Mouse (Mus musculus): Measurements from ENCODE around the gene Atg10. TPM values are rescaled to one million over a fixed set of nuclear protein-coding genes. Genes with fewer than 3 reads are reported as not detected.

The Atg10 gene
- polyA plus RNA-seq, 1 experiment from 2014 or later, result 13.0 TPM

DNA sequence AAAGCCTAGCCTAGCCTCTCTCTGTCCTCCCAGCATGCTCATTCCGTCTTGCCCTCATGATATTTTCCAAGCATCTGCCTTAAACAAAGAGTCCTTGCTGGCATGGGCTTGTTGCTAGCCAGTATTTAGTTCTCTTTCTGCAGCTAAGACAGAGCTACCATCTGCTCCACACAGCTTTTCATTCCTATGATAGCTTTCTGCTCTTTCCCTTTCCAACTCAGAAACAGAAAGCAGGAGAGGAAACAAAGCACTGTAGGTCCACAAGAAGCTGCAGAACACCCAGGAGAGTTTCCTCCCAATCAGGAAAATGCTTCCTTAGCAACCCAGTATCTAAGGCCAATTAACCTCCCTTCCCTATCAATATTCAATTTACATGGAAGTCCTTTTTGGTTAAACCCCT is 95.2 kb downstream of the Atg10 start:
- H3K4me3 ChIP-seq (ENCODE audit: low read depth, low read length), result no peak overlapping the region
- H3K4me1 ChIP-seq (replicated peaks; ENCODE audit: control insufficient read depth, insufficient read depth, low read length), result 0 out of 2 replicates have a peak, but pooled peaks cover 3% of the 10 kb centered on the region
- H3K36me3 ChIP-seq (ENCODE audit: control insufficient read depth, insufficient read depth, low read length), result no peaks in the 10 kb centered on the region
- no peak overlapping the region for H3K9ac ChIP-seq (ENCODE audit: low read length)
- H3K27me3 ChIP-seq (ENCODE audit: control insufficient read depth, insufficient read depth, low read length), result no peaks in the 10 kb centered on the region
- no peak overlapping the region for H3K27ac ChIP-seq (ENCODE audit: low read depth, low read length)
- DNase-seq (ENCODE audit: low spot score) (no peak), ATAC-seq (replicated peaks; ENCODE audit: low FRiP score) (0 out of 2 replicates have a peak, but pooled peaks have one; percentile 27)
- no peaks in the 10 kb centered on the region for H3K9me3 ChIP-seq (ENCODE audit: control insufficient read depth, low read length)
- H3K4me2 ChIP-seq (ENCODE audit: low read depth, low read length, severe bottlenecking), result no peak overlapping the region
- WGBS, result 66% methylated on average over 1 of the region's 1 CpGs

DNA sequence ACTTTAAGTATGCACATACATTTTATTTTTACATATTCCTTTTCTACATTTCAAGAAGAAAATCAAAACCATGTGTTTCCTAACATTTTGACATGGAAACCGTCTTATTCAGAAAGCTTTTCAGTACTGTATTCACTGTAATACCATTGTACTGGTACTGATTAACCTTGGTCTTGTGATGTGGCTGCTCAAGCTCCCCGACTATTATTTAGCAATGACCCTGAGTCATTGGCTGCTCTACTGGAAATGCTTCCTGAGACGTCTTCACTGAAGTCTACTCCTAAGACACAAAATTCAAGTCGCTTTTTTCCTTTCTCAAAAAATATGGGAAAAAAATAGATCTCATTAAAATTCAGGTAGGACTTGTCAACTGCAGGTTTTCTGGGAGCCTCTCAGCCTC is 105.6 kb downstream of the Atg10 start:
- Histone ChIP-seq H3K27me3 (ENCODE audit: control insufficient read depth, insufficient read depth, low read length) (no peaks in the 10 kb centered on the region), H3K36me3 (ENCODE audit: control insufficient read depth, insufficient read depth, low read length) (no peaks in the 10 kb centered on the region), H3K4me3 (ENCODE audit: low read depth, low read length) (no peak overlapping the region), H3K9me3 (ENCODE audit: control insufficient read depth, low read length) (no peaks in the 10 kb centered on the region), H3K4me2 (ENCODE audit: low read depth, low read length, severe bottlenecking) (no peak overlapping the region), H3K27ac (ENCODE audit: low read depth, low read length) (no peak overlapping the region), H3K4me1 (replicated peaks; ENCODE audit: control insufficient read depth, insufficient read depth, low read length) (no peaks in the 10 kb centered on the region), H3K9ac (ENCODE audit: low read length) (no peak overlapping the region)
- no peak for ATAC-seq (replicated peaks; ENCODE audit: low FRiP score)
- 87% methylated on average over 4 of the region's 4 CpGs for WGBS
- no peak for DNase-seq (ENCODE audit: low spot score)

DNA sequence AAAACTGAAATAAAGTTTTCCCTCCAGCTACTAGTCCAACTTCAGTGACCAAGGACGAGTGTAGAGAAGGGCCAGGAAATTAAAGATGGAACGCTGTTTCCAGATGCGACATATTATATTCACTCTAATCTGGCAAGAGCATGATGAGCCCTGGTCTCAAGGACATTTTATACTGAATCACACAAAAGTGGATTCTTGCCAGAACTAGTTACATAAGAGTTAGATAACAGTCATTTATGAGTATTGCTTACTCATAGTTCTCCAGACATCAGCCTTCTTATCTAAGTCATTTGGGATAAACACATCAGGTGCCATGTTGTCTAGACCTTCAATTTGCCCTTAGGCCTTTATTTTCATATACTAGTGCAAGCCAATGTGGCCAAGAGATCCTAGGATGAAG is 108.9 kb downstream of the Atg10 start:
- DNase-seq (ENCODE audit: low spot score), result no peak
- H3K27ac ChIP-seq (ENCODE audit: low read depth, low read length), result no peak overlapping the region
- H3K27me3 ChIP-seq (ENCODE audit: control insufficient read depth, insufficient read depth, low read length), result no peaks in the 10 kb centered on the region
- H3K36me3 ChIP-seq (ENCODE audit: control insufficient read depth, insufficient read depth, low read length), result no peaks in the 10 kb centered on the region
- no peak overlapping the region for H3K9ac ChIP-seq (ENCODE audit: low read length)
- no peaks in the 10 kb centered on the region for H3K9me3 ChIP-seq (ENCODE audit: control insufficient read depth, low read length)
- 93% methylated on average over 3 of the region's 3 CpGs for WGBS
- no peak for ATAC-seq (replicated peaks; ENCODE audit: low FRiP score)
- no peak overlapping the region for H3K4me3 ChIP-seq (ENCODE audit: low read depth, low read length)
- no peaks in the 10 kb centered on the region for H3K4me1 ChIP-seq (replicated peaks; ENCODE audit: control insufficient read depth, insufficient read depth, low read length)
- H3K4me2 ChIP-seq (ENCODE audit: low read depth, low read length, severe bottlenecking), result no peak overlapping the region

DNA sequence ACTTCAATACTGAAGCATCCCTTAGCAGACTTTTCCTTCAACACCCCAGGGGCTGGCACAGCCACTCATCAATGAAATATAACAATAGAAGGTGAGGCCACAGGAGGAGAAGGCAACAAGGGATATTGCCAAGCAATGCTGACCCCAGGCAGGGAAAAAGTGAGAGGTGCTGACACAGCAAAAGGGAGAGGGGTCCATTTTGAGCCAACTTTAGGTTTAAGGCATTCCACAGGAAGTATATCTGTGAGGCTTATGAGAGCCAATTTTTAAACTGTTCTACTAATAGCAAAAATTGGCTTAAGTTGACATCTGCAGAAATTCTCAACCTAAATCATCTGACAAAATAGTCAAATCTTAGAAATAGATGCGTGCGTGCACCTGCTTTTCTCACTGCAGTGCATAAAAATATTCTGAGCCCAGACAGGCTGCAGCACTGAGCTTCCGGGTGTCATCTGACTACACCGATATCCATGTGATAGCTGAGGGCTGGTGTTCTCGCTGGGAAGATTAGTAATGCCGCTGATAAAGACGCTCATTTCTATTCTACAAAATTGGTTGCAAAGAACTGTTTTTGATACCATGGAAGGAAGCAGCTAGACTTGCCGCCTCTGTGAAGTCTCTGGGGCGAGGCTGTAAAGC is 116.3 kb downstream of the Atg10 start:
- Histone ChIP-seq H3K4me3 (ENCODE audit: low read depth, low read length) (no peak overlapping the region), H3K9me3 (ENCODE audit: control insufficient read depth, low read length) (no peaks in the 10 kb centered on the region), H3K36me3 (ENCODE audit: control insufficient read depth, insufficient read depth, low read length) (no peaks in the 10 kb centered on the region), H3K4me2 (ENCODE audit: low read depth, low read length, severe bottlenecking) (no peak overlapping the region), H3K27ac (ENCODE audit: low read depth, low read length) (no peak overlapping the region), H3K4me1 (replicated peaks; ENCODE audit: control insufficient read depth, insufficient read depth, low read length) (no peaks in the 10 kb centered on the region), H3K9ac (ENCODE audit: low read length) (no peak overlapping the region), H3K27me3 (ENCODE audit: control insufficient read depth, insufficient read depth, low read length) (no peaks in the 10 kb centered on the region)
- DNase-seq (ENCODE audit: low spot score) (no peak), ATAC-seq (replicated peaks; ENCODE audit: low FRiP score) (no peak)
- WGBS, result 94% methylated on average over 9 of the region's 9 CpGs

DNA sequence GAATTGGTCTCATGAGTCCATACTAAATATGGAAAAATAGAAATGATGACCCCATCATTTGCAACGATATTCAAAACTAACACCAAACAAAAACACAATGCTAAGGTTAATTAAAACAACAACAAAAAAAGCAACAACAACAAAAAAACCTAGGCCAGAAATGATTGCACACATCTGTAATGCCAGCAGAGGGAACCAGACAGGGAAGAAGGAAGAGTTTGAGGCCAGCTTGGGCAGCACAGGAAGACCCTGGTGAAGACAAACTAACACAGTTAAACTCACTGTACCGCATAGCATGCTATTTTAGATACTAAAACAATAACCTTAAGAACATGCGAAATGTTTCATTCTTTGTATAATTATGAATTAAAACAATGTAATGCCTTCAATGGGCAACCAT is 121.5 kb downstream of the Atg10 start:
- no peaks in the 10 kb centered on the region for H3K27me3 ChIP-seq (ENCODE audit: control insufficient read depth, insufficient read depth, low read length)
- H3K4me2 ChIP-seq (ENCODE audit: low read depth, low read length, severe bottlenecking), result no peak overlapping the region
- H3K27ac ChIP-seq (ENCODE audit: low read depth, low read length), result no peak overlapping the region
- no peaks in the 10 kb centered on the region for H3K36me3 ChIP-seq (ENCODE audit: control insufficient read depth, insufficient read depth, low read length)
- no peak overlapping the region for H3K9ac ChIP-seq (ENCODE audit: low read length)
- ATAC-seq (replicated peaks; ENCODE audit: low FRiP score) (no peak), DNase-seq (ENCODE audit: low spot score) (no peak)
- H3K4me3 ChIP-seq (ENCODE audit: low read depth, low read length), result no peak overlapping the region
- H3K4me1 ChIP-seq (replicated peaks; ENCODE audit: control insufficient read depth, insufficient read depth, low read length), result no peaks in the 10 kb centered on the region
- 86% methylated on average over 3 of the region's 3 CpGs for WGBS
- H3K9me3 ChIP-seq (ENCODE audit: control insufficient read depth, low read length), result no peaks in the 10 kb centered on the region

DNA sequence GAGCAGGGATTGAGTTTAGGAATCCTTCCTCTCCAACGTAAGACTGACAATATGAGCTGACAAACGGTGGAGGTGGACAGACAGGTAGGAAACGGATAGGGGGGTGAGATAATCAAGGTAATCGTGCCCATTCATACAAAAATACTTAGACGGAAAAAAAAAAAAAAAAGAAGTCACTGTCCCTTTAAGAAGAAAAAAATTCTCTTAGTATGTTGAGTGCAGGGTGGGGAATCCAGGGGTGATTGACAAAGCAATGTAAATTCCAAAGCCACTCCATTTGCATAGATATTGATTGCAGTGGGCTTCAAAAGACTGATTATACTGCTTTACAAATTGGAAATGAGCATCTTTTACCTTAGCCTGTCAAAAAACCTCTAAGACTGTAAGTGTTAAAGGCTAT is 123.4 kb downstream of the Atg10 start:
- H3K9ac ChIP-seq (ENCODE audit: low read length), result no peak overlapping the region
- 76% methylated on average over 5 of the region's 5 CpGs for WGBS
- ATAC-seq (replicated peaks; ENCODE audit: low FRiP score) (no peak), DNase-seq (ENCODE audit: low spot score) (no peak)
- H3K27me3 ChIP-seq (ENCODE audit: control insufficient read depth, insufficient read depth, low read length), result no peaks in the 10 kb centered on the region
- no peak overlapping the region for H3K27ac ChIP-seq (ENCODE audit: low read depth, low read length)
- H3K4me2 ChIP-seq (ENCODE audit: low read depth, low read length, severe bottlenecking), result no peak overlapping the region
- H3K4me3 ChIP-seq (ENCODE audit: low read depth, low read length), result no peak overlapping the region
- no peaks in the 10 kb centered on the region for H3K9me3 ChIP-seq (ENCODE audit: control insufficient read depth, low read length)
- no peaks in the 10 kb centered on the region for H3K36me3 ChIP-seq (ENCODE audit: control insufficient read depth, insufficient read depth, low read length)
- H3K4me1 ChIP-seq (replicated peaks; ENCODE audit: control insufficient read depth, insufficient read depth, low read length), result no peaks in the 10 kb centered on the region

DNA sequence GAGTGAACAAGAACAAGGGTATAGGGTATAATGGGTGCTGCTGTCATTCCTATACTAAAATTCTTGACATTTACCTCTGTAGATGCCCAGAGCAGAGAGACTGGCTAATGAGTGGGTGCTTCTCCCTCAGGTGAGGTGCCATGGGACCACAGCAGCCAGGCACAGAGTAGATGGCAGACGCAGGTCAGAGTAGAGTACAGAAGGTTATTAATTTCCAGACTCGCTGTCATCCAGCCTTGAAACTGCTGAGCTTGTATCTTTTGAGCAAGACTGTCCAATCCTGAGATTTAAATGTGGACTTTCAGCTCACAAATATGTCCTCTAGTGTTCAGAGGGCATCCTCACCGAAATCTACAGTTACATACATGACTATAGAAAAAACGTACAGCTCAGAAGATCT is 128.9 kb downstream of the Atg10 start:
- WGBS, result 86% methylated on average over 4 of the region's 4 CpGs
- Histone ChIP-seq H3K27ac (ENCODE audit: low read depth, low read length) (no peak overlapping the region), H3K4me1 (replicated peaks; ENCODE audit: control insufficient read depth, insufficient read depth, low read length) (no peaks in the 10 kb centered on the region; the same call in 1 of the 2 replicates), H3K9me3 (ENCODE audit: control insufficient read depth, low read length) (no peaks in the 10 kb centered on the region), H3K9ac (ENCODE audit: low read length) (no peak overlapping the region), H3K4me2 (ENCODE audit: low read depth, low read length, severe bottlenecking) (no peak overlapping the region), H3K4me3 (ENCODE audit: low read depth, low read length) (no peak overlapping the region), H3K27me3 (ENCODE audit: control insufficient read depth, insufficient read depth, low read length) (no peaks in the 10 kb centered on the region), H3K36me3 (ENCODE audit: control insufficient read depth, insufficient read depth, low read length) (no peaks in the 10 kb centered on the region)
- DNase-seq (ENCODE audit: low spot score), result no peak
- no peak for ATAC-seq (replicated peaks; ENCODE audit: low FRiP score)

DNA sequence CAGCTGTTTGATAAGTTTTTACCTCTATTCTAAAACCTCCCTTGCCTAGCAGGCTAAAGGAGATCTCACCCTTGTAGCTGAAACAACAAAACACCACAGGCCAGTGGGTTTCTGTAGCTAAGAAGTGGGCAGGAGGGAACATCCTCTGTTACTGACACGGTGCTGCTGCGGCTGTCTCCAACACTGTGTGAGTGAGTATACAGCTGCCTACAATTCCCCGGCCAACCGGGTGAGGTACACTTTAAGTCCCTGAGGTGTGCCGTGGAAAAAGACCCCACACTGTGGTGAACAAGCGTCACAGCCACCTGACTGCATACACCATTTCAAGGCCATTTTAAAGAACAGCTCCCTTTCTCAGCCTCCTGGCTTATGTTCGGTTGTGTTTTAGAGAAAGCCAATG is 129.6 kb downstream of the Atg10 start:
- Histone ChIP-seq H3K27ac (ENCODE audit: low read depth, low read length) (no peak overlapping the region), H3K4me2 (ENCODE audit: low read depth, low read length, severe bottlenecking) (no peak overlapping the region), H3K36me3 (ENCODE audit: control insufficient read depth, insufficient read depth, low read length) (no peaks in the 10 kb centered on the region), H3K4me1 (replicated peaks; ENCODE audit: control insufficient read depth, insufficient read depth, low read length) (no peaks in the 10 kb centered on the region; the same call in 1 of the 2 replicates), H3K27me3 (ENCODE audit: control insufficient read depth, insufficient read depth, low read length) (no peaks in the 10 kb centered on the region), H3K4me3 (ENCODE audit: low read depth, low read length) (no peak overlapping the region), H3K9ac (ENCODE audit: low read length) (no peak overlapping the region), H3K9me3 (ENCODE audit: control insufficient read depth, low read length) (no peaks in the 10 kb centered on the region)
- ATAC-seq (replicated peaks; ENCODE audit: low FRiP score), result peak; percentile 50; the same call in 1 of the 2 replicates
- DNase-seq (ENCODE audit: low spot score), result no peak
- WGBS, result 42% methylated on average over 7 of the region's 7 CpGs

DNA sequence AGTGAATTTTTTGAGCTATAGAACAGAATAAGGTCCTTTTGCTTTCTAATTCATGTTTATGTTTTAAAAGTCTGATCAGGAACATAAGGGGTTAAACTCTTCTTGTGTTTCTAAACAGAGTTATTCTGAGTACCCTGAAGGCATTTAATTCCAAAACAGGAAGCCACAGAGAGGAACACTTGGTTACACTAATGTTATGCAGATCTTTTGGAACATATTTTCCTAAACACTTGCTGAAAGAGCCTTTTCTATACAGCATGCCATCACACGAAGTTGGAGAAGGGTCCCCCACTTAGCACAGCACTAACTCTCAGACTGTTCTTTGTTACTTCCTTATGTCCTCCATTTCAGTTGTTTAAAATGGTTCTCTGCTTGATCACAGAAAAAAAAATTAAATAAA is 130.2 kb downstream of the Atg10 start:
- ATAC-seq (replicated peaks; ENCODE audit: low FRiP score) (peak; percentile 74), DNase-seq (ENCODE audit: low spot score) (no peak)
- Histone ChIP-seq H3K4me2 (ENCODE audit: low read depth, low read length, severe bottlenecking) (no peak overlapping the region), H3K27me3 (ENCODE audit: control insufficient read depth, insufficient read depth, low read length) (no peaks in the 10 kb centered on the region), H3K9ac (ENCODE audit: low read length) (no peak overlapping the region), H3K27ac (ENCODE audit: low read depth, low read length) (no peak overlapping the region), H3K9me3 (ENCODE audit: control insufficient read depth, low read length) (no peaks in the 10 kb centered on the region), H3K4me3 (ENCODE audit: low read depth, low read length) (no peak overlapping the region), H3K36me3 (ENCODE audit: control insufficient read depth, insufficient read depth, low read length) (no peaks in the 10 kb centered on the region), H3K4me1 (replicated peaks; ENCODE audit: control insufficient read depth, insufficient read depth, low read length) (no peaks in the 10 kb centered on the region; the same call in 1 of the 2 replicates)
- WGBS, result 4% methylated on average over 1 of the region's 1 CpGs

Measured in forebrain, embryonic 11.5 days (tissue).